Mouse (Mus musculus): ENCODE measurements at regions not wholly inside any gene's neighbourhood (a gene's known extent, or its start where the extent isn't known, plus 50 kb on each side); places are given as distances from the start of the nearest gene placed in this dataset.

DNA sequence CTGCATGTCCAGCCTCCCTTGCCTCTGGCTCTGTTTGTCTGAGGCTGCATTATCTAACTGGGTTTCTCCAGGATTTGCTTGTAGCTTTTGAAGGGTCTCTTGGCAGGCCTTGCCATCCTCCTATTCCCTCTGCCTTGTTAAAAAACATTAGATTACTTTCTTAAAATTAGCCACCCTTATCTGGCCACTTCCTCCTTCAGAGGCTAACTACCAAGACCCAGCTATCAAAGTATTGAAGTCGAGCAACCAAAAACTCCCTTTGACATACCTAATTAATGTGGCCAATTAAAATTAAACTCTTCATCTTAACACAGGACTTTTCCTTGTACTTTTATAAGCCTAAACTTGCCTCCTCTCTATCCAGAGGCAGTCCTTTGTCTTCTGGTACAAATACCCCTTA, 66.3 kb upstream of the Kif2a start:
- DNase-seq (ENCODE audit: low spot score in 2 of 2), result no peak

DNA sequence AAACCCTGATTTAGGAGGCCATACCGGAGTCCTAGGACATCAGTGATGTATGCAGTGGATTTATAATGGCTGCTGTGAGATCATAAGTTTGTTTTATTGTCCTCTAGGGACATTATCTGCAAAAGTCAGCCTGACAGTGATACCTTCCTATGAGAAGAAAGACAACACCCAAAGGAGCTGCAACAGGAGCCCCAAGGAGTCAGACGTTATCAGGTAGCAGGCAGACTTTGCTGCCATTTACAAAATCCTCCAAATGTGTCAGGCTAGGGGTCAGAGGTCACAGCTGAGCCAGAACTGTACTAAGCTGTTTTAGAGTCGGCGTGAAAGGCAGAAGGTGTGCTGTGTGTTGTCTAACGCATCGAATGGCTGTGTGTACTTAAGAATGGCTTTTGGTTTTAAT, 65.4 kb upstream of the Kif2a start:
- DNase-seq (ENCODE audit: low spot score in 2 of 2), result no peak

- no peak for DNase-seq (ENCODE audit: low spot score in 2 of 2)
These were observed 56.2 kb upstream of the Kif2a start for GRCm38 (mm10) chr13:107078085-107078484.

GRCm38 (mm10) chr13:107074917-107075316, 53.0 kb upstream of the Kif2a start:
- DNase-seq (ENCODE audit: low spot score in 2 of 2), result no peak

GRCm38 (mm10) chr13:107073039-107073620, 51.2 kb upstream of the Kif2a start:
- DNase-seq (ENCODE audit: low spot score in 2 of 2), result peak; percentile 35 to 47

DNA sequence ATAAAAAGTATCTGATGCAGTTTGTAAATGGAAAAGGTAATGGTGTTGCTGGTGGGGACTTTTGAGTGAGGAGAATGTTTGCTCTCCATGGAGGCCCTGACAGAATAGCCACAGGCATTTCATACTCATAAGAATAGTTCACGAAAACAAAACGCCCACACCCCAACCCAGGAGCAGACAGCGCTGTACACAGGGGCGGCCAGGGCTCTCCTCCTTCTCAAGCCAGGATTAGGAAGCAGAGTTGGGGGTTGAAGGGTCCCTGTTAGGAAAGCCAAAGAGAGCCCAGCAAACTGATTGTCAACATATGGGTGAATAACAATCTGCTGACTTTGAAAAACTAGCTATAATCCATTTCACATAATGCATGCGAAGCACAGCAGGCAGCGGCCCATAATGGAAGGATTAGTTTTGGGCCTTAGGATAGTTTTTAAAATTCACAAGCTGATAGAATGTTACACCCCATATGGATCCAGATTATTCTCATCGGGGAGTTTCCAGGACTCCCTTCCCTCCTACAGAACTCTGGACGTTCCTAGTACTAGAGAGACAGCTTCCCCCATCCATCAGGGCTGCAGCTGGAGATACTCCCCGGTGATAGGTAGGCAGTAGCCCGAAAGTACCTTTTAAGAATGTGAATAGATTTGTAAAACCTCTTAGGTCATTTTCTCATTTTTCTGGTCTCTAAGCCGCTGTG, 50.6 kb upstream of the Kif2a start:
- peak in 1 of 2 experiments; percentile 25 for DNase-seq (ENCODE audit: low spot score in 2 of 2)

Data from right cerebral cortex, adult 2 months (tissue).